Mouse (Mus musculus) left cerebral cortex, postnatal 36 days (tissue): ENCODE results near the gene Cmip. TPM values are rescaled to one million over a fixed set of nuclear protein-coding genes. Genes with fewer than 3 reads are reported as not detected.

Source experiments
- DNase-seq, 2 experiments: peaks; one replicate each; pipeline ENCODE4 v3.0.0; 2021 to 2022; ENCODE audit warnings: low spot score in 2 of 2, mixed read lengths in 1 of 2
- intact Hi-C: fragments of 180-260 bp; cut with DNase I; formaldehyde crosslinking; loops from one replicate; pipeline ENCODE4 v1.15.1; 2025
- total RNA-seq, 2 experiments: library from RNA; stranded (reverse); gene quantifications; 2 replicates each; pipeline ENCODE4 v1.2.3; 2021

The Cmip gene
- total RNA-seq, 2 experiments from 2014 or later = 333 to 339 TPM

- DNase-seq = no peak
- intact Hi-C loops = no loop called here
Observed at GRCm38 (mm10) chr8:117315727-117316126, 58.9 kb downstream of the Cmip start.

GRCm38 (mm10) chr8:117317478-117317877 is 60.6 kb downstream of the Cmip start:
- intact Hi-C loops = no loop called here
- no peak for DNase-seq

DNA sequence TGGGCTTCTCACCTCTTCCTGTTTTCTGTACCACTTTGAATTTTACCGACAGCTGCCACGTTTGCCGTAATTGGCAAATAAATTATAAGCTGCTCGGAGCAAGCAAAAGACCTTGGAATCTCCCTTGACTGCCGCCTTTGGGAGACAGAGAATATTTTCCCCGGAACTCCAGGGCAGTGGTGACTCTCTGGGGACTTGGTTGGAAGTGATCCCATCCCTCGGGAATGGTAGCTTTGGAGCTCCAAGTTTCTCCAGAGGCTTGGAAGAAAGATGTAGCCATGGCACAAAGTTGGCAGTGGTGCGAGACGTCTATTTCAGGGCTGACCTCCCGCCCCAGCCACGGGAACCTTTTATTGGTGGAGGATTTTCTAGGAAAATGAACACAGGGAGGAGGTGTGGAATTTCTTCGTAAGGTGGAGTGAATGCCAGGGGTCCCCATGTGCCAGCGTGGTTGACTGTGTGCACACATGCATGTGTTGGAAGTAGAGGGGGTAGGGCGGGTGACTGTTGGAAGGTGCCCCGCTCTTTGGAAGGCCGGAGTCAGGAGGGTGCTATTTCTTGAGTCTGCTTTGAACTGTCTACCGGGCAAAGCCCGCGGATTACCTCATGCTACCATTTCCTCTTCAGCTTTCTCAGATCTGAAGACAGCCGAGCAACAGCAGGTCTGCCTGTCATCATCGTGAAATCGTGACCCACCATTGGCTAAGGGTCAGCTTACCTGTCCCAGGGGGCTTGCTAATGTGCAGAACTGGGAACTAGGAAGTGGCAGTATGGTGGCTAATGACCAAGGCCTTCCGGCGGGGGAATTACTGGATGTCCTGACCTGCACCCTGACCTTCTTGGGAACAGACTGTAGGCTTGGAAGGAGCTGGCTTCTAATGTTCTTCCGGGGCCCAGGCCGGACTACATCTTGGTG is 62.3 kb downstream of the Cmip start:
- no peak for DNase-seq
- intact Hi-C loops = no loop called here

- DNase-seq = no peak
- intact Hi-C loops = loop anchor here (5.0 kb wide), 1 partner anchor 63 kb away; the partner anchor contains the start of gene Cmip
Observed at GRCm38 (mm10) chr8:117320616-117321015, 63.8 kb downstream of the Cmip start.

- intact Hi-C loops = loop anchor here (5.0 kb wide), 1 partner anchor 64 kb away; the partner anchor contains the start of gene Cmip
Observed at GRCm38 (mm10) chr8:117321232-117321631, 64.4 kb downstream of the Cmip start.

GRCm38 (mm10) chr8:117322021-117322420 is 65.2 kb downstream of the Cmip start:
- DNase-seq = peak; percentile 52 to 62
- intact Hi-C loops = loop anchor here (5.0 kb wide), 1 partner anchor 65 kb away; the partner anchor contains the start of gene Cmip

More at GRCm38 (mm10) chr8:117321232-117321631, 64.4 kb downstream of the Cmip start:
- no peak for DNase-seq

- no peak for DNase-seq
- intact Hi-C loops = loop anchor here (5.0 kb wide), 1 partner anchor 66 kb away; the partner anchor contains the start of gene Cmip
Observed at GRCm38 (mm10) chr8:117322715-117323310, 65.9 kb downstream of the Cmip start.

DNA sequence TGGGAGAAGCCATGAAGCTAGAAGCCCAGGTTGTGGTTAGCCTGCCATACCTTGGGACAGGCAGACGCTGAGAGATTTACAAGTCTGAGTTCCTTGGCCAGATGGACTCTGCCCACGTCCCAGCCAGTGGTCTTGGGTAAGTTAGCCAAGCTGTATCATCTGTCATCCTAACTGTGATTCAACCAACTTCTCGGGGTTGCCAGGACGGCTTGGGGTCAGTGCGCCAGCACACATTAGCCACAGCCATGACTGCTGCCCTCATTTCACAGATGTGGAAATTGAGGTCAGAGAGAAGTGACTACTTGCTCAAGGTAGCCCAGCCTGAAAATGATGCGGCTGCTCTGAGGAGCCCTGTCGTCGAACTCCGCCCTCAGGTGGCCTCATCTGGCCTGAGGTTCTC is 68.0 kb downstream of the Cmip start:
- DNase-seq = no peak
- intact Hi-C loops = loop anchor here (5.0 kb wide), 1 partner anchor 68 kb away; the partner anchor contains the start of gene Cmip

DNA sequence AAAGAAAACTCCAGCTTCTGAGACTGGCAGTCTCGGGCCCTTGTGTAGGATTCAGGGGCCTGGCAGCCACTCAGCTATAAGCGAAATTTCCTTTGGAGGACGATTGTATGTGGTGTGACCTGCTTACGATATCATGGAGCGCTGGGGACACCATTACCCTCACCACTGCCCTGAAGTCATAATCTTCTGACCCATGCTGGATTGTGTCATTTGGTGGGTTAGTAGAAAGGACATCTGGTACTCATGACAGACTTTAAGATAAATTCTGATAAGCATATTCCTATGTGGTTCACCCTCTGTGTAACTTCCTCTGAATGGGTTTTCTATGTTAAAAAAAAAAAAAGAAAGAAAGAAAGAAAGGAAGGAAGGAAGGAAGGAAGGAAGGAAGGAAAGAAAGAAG is 69.9 kb downstream of the Cmip start:
- DNase-seq = no peak
- intact Hi-C loops = no loop called here

- intact Hi-C loops = no loop called here
- no peak for DNase-seq
Observed at GRCm38 (mm10) chr8:117327385-117327837, 70.5 kb downstream of the Cmip start.

DNA sequence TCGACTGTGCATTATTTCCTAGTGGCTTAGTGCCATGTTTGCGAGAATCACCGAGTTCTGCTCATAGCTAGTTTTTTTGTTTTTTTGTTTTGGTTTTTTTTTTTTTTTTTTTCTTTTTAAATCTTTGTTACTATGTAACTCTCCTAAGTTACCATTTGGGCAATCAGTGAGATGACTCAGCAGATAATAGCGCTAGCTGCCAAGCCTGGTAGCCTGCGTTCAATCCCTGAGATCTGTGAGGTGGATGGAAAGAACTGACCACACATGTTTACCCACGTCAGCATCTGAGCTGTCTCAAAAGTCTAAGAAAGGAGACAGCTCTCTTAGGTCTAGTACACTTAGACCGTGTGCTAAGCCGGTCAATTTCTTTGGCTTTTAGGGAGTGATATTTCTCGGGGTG is 71.9 kb downstream of the Cmip start:
- no peak for DNase-seq
- intact Hi-C loops = no loop called here

DNA sequence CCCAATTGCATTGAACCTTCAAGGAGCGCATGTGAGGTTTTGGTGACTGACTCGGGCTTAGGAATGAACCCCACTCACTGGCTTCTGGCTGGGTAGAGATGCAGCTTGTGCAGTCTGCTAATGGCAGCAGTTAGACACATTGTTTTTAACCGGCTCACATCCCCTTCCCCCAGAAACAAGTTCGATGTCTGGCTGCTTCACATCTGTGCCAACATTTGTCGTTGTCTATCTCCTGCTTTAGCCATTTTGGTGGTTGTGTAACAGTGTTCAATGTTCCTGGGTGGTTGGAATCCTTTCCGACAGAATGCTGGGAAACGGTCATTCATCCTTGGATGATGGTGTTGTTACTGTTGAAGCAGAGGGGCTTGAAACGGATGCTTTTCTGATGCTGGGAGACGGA is 72.3 kb downstream of the Cmip start:
- DNase-seq = no peak
- intact Hi-C loops = no loop called here

DNA sequence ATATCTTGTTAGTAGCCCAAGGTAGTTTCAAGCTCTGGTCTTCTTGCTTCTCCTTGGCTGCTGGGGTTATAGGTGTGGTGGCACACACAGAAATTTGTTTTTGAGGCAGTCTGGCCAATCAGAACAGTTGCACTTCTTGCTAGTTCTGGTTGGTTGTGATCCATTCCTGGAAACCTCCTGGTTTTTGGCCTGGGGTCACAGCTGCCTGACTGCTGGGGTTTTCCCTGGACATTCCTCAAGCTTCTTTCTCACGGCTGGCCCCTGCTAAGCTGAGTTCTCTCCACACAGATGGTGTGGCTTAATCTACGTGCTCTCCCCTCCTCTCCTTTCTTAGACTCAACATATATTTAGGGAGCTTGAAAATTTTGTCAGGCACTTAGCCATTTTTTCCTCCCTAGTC is 73.0 kb downstream of the Cmip start:
- intact Hi-C loops = loop anchor here (5.0 kb wide), 1 partner anchor 38 kb away; no protein-coding TSS in a partner anchor
- DNase-seq = no peak

GRCm38 (mm10) chr8:117332229-117333010 is 75.6 kb downstream of the Cmip start:
- peak; percentile 41 to 50 for DNase-seq
- intact Hi-C loops = loop anchor here (5.0 kb wide), 1 partner anchor 40 kb away; no protein-coding TSS in a partner anchor

- intact Hi-C loops = loop anchor here (5.0 kb wide), 1 partner anchor 41 kb away; no protein-coding TSS in a partner anchor
- no peak for DNase-seq
Observed at GRCm38 (mm10) chr8:117333619-117334018, 76.8 kb downstream of the Cmip start.

- intact Hi-C loops = loop anchor here (5.0 kb wide), 1 partner anchor 42 kb away; no protein-coding TSS in a partner anchor
- DNase-seq = no peak
Observed at GRCm38 (mm10) chr8:117334058-117334747, 77.3 kb downstream of the Cmip start.

DNA sequence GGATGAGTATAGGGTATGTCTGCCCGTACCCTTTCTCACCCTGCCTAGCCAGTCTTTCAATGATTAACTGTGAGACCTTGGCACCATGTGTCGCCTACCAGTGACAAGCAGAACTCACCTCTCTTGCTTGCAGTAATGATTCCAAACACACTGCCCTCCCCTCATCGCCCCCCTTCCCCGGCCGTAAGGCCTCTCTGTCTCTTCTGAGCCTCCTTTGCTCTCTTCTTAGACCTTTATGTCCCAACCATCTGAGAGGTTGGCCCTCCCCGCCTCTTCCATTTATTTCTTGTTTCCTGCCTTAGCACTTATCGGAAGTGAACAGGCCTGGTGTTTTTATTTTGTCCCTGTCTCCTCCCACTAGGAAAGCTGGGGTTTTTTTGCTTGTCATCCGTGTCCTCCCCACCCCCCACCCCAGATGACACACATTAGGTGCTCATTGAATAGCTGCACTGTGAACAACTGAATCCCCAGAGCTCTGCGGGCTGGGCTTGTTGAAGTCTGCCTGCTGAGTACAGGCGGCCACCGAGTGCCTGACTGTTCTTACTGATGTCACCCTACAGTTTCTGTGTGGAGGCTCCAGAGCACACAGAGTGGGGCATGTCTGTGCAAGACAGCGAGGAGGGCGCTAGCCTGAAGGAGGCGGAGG is 78.0 kb downstream of the Cmip start:
- no peak for DNase-seq
- intact Hi-C loops = loop anchor here (5.0 kb wide), 1 partner anchor 43 kb away; no protein-coding TSS in a partner anchor

- intact Hi-C loops = no loop called here
- DNase-seq = no peak
Observed at GRCm38 (mm10) chr8:117335423-117335822, 78.6 kb downstream of the Cmip start.
